8 mouse cellular contexts compared by ENCODE assay signal in the genomic region with DNA sequence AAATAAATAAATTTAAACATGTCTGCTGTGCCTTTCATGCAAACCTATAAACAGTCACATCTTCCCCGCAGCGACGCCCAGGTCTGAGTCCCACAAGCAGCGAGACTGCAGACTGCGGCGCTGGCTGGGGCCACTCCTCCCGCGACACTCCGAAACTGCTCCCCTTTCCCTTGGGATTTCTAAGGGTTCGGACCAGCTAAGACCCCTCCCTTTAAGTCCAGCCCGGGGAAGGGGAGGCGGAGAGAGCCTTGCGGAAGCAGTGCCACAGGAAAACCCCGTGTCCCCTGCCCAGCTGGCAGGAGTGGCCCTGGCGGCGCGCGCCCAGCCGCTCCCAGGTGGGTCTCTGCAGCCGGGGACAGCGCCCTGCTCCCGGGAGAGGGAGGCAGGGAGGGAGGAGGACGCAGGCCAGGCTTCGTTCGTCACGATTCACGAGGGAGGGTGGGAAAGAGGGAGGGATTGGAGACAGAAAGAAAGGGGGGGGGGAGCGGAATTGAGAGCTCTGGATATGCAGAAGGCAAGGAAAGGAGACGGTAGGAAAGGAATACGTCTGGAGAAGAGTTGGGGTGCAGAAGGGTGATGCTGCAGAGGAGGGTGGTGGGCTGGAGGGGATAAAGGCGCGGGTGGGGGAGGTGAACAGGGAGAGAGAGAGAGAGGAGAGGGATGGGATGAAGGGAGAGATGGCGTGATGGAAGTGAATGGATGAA. TPM values are rescaled to one million over a fixed set of nuclear protein-coding genes. Genes with fewer than 3 reads are reported as not detected.
DNase-seq lines count a peak whose midpoint lies in the region; ATAC-seq lines count a peak whose summit lies in the region.

No protein-coding gene starts in this region.

- H3K27ac ChIP-seq in hindbrain, embryonic 10.5 days = peak overlapping the region; percentile 89

- H3K9me3 ChIP-seq in hindbrain, embryonic 10.5 days = no peaks in the 10 kb centered on the region

- WGBS in hindbrain, embryonic 10.5 days = under 1% methylated on average over 33 of the region's 33 CpGs

- H3K4me1 ChIP-seq in hindbrain, embryonic 10.5 days (replicated peaks) = peaks cover 33% of the 10 kb centered on the region

- H3K36me3 ChIP-seq in hindbrain, embryonic 10.5 days = peaks cover 4% of the 10 kb centered on the region; the same call in 1 of the 2 replicates

- H3K27me3 ChIP-seq in hindbrain, embryonic 10.5 days (ENCODE audit: insufficient read depth, poor library complexity, severe bottlenecking) = peaks cover 18% of the 10 kb centered on the region

- DNase-seq in ZHBTc4 (ENCODE audit: low read depth, low spot score) = peak; percentile 70
- DNase-seq in cerebellum, adult 9-10 months = peak; percentile 83
- DNase-seq in hindbrain, embryonic 10.5 days (ENCODE audit: low spot score) = peak; percentile 64
- peak; percentile 77 to 79 for DNase-seq in layer of hippocampus, postnatal 10 days (ENCODE audit: low spot score in 2 of 2)
- peak; percentile 83 for DNase-seq in lung, postnatal 10 days
- peak; percentile 64 for DNase-seq in retina, embryonic 14.5 days (ENCODE audit: low spot score)
- DNase-seq in c-Kit-positive CD71-positive TER-119-positive erythroid progenitor cells, embryonic 14.5 days (ENCODE audit: low spot score) = no peak

- H3K4me3 ChIP-seq in hindbrain, embryonic 10.5 days = peak overlapping the region; percentile 64

- ATAC-seq in frontal cortex, adult (ENCODE audit: low TSS enrichment) = peak; percentile 79

RNA-seq across cellular contexts. Expression of gene Stxbp1, which starts 0.8 kb away (rescaled TPM):
- polyA plus RNA-seq in hindbrain, embryonic 10.5 days (2016; fragmentation: Nextera tagmentation; extraction: Ambion mirVana) = 40.1 and 63.3 TPM in 2 replicates
- 100 to 1,000 TPM; 525 to 547 TPM for total RNA-seq in layer of hippocampus, postnatal 10 days (2021)

RNA-seq across cellular contexts. Expression of gene Fam129b, which starts 29.7 kb away (rescaled TPM):
- 34.3 and 36.1 TPM in 2 replicates for polyA plus RNA-seq in hindbrain, embryonic 10.5 days (2016; fragmentation: Nextera tagmentation; extraction: Ambion mirVana)
- 10 to 100 TPM; 22.6 to 26.3 TPM for total RNA-seq in layer of hippocampus, postnatal 10 days (2021)
